Mouse (Mus musculus) spleen, adult 12 weeks (tissue): Measurements from ENCODE around the gene 1700020L24Rik.

Source experiments
- DNase-seq: peaks from one replicate; pipeline ENCODE4 v3.0.0; 2022; ENCODE audit warnings: low spot score

1700020L24Rik gene

DNA sequence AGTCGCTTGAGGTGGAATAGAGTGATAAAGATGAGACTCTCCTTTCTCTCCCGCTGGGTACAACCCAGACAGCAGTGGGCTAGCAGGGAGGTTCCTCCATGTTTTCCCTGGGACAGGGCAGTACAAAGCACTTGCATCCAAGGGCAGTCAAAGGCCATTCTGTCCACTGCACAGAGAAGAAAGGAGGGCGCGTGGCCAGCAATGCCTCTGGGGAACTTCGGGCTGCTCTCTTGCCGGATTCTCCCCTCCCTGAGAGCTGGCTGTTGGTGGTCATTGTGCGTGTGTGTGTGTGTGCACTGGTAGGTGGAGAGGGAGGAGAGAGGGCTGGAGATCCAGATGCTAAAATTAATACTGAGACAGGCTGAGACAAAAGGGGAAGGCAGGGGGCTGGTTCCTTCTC, 3.8 kb downstream of the 1700020L24Rik start:
- DNase-seq: no peak

DNA sequence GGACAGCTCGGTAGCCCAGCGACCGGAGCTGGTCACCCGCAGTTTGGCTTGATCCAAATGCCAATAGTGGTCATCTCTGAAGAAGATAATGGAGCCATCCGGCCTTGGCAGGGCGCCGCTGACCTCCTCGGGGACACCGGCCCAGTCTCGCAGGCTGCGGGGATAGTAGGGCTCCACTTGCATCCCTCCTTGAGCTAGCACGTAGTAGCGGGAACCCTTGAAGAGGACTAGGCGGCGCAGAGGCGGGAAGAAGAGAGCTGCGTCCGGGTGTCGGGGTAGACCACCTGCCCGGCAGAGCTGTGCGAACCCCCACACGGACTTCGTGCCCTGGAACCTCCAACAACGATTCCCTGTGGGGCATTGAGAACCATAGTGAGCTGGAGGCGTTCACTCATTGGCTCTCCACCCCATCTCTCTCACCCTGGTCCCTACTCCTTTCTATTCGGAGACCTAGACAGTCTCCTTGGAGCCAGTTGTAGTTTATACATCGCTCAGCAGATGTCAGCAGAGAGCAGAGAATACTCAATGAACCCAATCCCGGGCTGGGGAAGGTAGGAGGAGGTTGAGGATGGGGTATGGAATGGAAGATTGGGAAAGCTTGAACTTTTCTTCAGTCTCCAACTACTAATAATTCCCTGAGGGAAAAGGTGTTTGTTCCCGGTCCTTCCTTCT, 5.3 kb downstream of the 1700020L24Rik start:
- DNase-seq: no peak

DNA sequence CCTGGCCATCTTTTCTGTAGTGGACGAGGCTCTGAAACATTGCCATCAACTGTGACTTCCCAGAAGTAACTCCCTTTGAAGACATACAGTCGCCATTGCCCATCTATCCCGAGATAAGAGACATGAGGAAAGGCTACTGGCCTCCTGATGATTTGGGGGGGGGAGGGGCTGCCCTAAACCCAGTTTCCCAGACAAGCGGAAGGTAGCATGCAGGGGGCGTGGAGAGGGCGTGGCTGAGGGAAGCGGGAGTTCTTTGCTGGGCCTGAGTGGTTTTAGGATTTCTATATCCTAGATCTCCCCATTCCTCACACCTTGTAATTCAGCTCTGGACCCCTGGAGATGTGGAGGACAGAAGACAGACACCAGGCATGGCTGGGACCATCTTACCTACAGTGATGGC, 6.3 kb downstream of the 1700020L24Rik start:
- no peak for DNase-seq

DNA sequence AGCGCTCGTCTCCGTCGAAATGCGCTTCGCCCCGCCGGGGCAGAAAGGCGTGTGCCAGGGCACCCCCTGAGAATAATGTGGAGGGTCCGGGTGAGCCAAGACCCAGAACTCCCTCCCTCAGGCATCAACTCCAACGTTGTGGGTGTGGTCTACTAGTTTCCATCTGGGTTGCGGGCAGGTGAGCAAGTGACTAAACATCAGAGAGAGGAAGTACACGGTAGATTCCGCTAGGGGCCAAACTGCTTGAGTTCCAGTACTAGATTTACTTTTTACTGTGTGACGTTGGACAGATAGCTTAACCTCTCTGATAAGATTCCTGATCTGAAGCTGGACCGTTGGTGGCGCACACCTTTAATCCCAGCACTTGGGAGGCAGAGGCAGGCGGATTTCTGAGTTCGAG, 7.5 kb downstream of the 1700020L24Rik start:
- DNase-seq: no peak

DNA sequence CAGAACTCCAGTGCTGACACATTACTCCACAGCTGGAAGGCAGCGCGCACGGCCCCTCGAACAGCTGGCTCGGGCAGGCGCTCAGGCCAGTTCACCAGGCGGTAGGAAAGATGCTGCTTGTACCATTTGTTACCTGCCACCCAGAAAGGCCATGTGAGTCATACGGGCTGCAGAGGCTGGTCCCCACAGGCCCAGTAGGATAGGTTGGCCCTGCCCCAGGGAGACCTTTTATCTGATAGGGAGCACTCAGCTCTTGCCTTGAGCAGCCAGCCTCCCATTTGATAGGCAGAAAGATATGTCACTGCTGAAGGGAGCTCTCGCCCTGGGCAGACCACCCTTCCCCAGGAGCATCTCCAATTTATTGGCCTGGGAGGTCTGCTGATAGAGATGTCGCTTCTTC, 10.1 kb downstream of the 1700020L24Rik start:
- no peak for DNase-seq

DNA sequence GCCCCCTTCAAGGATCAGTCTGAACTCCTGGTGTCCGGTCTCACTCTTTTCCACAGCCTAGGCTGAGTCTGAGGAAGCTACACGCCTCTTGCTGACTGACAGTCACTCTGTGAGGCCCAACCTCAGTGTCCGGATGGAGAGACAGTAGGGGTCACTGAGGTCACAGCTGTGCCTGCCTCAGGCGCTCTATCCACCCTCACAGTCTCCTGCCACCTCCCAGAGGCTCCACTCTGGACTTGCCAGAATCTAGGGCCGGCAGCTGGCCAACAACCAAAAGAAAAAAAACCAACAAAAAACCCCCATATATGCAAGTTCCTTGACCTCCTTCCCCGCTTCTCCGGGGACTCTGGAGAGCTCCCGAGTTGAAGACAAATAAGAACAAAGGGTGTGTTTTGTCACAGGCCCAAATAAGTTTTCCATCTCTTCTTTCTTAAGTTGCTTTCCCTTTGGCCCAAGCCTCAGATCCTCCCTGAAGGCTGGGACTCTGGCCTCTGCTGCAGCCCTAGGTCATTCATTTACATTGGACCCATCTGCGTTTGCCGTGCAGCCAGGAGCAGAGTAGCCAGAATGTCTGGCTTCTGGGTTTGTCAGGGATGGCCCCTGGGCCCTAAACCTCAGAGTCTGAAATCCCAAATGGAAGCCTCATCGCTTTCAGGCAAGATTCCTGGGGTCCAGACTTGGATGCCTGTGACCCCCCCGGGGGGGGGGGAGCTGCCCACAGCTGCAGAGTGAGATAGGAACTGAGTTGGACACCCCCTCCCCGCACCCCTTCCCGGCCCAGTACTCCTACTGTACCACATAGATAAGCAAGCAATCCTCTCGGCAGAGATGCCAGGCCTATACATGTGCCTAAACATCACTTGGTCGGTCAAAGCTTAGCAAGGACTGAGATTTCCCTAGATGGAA, 10.8 kb downstream of the 1700020L24Rik start:
- no peak for DNase-seq

DNA sequence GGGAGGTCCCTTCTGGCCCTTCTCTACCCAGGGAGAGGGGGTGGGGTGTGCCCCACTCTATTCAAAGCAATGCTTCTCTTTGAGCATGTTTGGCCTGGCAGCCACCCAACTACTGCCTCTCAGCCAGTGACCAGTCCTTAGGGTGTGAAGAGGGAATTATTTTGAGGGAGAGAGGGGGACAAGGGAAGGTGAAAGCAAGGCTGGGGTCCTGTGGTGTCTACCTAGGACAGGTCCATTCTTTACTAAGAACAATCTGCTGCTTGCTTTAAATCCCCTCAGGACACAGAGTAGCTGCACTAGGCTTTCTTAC, 11.4 kb downstream of the 1700020L24Rik start:
- no peak for DNase-seq

DNA sequence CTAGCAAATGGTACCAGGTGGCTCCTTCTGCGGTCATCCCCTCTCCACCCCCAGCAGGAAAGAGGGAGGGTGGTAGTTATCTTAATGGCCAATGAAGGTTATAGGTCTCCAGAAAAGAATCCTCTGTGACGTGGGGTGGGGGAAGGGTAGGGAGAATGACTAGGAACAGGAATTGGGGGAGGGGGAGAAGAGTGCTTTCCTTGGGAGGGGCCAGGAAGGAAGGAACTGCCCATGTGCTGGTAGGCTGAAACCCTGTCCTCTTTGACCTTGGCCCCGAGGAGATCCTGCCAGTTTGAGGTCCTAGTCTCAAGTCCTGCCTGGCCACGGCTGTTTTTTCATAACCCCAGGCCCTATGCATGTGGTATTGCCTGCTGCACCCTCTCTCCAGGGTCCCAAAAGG, 11.8 kb downstream of the 1700020L24Rik start:
- DNase-seq: no peak

DNA sequence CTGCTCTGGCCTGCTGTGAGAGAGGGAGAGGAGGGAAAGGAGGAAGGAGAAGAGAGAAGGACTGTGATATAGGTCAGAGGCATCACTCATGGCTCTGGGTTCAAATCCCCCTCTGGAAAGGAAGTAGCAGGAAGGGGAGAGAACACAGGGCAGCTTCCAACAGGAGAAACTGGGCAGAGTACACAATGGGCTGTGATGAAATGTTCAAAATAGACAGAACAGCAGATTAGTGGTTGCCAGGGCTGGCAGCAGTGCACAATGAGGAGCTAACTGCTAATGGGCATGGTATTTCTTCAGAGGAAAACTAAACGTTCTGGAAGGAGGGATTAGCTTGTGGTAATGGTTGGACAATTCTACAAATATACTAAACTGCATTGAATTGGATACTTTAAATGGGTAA, 13.1 kb downstream of the 1700020L24Rik start:
- DNase-seq: no peak

DNA sequence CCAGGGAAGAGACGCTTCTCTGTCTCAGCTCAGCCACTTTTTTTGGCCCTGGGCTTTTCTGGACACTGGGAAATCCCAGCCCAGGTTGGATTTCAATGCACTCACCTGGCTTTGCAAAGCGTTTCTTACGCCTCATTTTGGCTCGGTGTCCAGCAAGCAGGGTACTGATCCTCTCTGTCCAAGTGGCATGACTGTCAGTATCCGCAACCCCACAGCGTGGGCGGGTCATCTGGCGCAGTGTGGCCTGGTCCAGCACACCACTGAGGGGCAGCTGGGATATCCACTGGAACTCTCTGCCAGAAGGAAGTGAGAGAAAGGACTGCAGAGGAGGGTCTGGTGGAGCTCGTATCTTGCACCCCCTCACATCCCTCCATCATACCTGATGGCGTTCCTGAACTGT, 13.8 kb downstream of the 1700020L24Rik start:
- DNase-seq: no peak

DNA sequence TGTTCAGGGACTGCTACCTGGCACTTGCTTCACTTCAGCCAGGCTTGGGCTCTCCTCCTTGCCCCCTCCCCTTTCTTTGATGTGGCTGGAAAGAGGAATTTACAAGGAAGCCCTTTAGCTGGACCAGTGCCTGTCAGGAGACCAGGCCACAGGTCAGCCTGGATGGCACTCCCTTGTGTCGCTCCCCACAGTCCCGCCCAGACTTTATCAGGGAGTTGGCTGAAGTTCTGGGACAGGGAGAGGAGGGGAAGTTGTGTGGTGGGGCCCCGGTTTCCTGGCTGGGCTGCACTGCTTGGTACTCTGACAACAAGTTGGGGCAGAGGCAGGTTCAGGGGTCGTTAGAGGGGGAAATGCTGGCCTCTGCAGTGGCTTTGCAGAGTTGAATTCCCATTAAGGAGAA, 17.1 kb downstream of the 1700020L24Rik start:
- DNase-seq: no peak

DNA sequence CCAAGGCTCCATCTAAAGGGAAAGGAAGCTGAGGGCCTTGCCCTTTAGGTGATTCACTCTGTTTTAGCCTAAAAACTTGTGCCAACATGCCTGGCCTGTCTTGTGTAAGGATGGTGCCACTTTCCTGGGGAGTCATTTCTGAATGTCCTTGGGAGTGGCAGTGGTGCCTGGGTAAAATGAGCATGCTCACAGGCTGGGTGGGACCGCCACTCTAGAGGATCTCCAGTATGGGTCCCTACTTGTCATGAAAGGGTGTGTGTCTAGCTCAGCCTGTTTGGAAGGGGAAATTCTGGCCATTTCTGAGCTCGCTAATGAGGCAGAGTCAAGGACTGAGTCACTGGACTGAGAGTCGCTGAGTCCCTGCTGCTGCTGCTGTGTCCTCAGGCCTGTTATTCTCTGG, 18.1 kb downstream of the 1700020L24Rik start:
- no peak for DNase-seq

DNA sequence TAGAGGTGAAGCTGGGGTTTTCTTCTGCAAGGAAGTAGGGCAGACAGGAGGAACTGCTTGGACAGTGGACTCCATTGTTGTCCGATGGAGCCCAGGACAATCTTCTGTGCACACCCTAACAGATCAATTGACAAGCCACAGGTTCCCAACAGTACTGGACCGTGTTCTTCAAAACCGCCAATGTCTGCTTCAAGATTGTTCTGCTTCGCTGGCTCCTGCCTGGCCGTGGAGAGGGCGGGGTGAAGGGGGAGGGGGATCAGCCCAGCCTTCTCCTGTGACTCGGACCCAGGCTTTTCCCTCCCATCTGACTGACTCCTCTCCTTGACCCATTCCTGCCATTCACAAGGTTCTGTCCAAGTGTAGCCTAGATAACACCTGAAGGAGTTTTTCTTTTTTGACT, 19.8 kb downstream of the 1700020L24Rik start:
- DNase-seq: no peak

DNA sequence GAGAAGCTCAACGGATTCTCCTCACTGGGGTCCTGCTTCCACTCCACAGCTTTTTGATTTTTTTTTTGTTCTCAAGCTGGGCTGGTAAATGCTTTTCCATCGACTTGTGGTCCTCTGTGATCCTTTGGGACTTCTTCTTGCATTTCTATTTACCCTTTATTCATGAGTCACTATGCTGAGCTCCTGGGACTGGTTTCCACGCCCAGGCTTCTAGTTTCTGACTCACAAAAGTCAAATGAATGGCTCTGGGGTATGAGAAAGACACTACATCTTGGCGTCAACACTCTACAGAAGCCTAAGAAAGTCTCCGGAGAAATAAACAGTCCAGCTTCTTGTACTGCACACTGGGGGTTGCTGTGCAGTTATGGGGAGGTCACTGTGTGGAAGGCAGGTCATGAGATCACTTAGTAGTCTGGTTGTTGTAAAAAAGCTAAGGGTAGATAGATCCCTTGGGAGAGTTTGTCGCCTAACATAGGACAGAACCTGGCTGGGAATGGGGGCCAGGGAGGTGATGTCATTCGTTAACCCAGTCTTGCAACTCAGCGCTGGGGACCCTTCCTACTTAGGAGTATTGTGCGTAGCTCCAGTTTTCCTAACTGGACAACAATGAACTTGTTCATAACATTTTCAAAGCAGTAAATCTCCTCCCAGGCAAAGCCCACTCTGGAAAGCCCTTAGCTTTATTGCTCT, 20.6 kb downstream of the 1700020L24Rik start:
- DNase-seq: no peak

DNA sequence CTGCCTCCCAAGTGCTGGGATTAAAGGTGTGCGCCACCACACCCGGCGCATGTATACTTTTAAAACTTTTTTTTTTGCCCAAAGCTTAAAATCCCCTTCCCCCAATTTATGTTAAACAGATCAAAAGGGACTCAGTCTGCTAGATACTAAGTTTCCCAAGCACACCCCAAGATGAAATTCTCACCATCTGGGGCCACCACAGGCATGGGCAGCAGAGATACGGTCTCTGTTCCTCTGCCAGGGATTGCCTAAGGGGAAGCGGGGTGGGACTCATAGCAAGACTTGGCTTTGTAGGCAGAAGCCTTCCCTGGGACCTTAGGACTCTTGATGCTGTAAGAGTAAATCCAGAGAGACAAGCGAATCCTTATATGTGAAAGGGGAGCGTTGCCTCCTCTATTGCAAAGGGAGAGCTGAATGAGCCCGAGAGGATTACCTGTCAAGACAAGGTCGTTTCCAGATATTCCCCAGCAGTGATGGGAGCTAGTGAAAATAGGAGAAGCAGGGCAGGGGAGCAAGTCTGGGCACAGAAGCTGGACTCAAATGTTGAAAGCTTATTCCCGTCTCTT, 24.1 kb downstream of the 1700020L24Rik start:
- no peak for DNase-seq

DNA sequence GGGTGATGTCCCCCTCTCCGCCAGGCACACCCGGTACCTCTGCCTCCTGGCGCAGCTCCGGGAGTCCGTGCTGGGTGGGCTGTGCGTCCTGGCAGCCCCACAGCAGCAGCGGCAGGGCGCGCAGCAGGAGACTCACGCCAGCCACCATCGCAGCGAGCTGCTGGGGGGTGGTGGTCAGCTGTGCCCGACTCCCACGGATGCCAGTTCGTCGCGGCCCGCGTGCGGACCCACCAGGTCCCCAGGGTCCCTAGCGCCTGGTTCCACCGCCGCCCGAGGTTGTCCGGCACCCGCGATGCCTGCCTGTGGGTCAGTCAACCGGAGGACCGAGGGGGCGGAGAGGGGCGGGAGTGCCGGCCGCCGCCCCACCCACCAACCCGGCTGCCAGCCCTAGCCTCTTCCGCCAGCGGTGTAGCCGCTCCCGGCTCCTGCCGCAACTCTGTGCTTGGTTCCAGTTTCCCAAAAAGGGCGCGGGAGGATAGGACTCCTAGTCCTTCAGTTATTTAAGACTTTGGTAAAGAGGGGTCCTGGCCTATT, 25.3 kb downstream of the 1700020L24Rik start, which contains the start of gene Mmp28:
Mmp28 (minus strand) TSS at position 361 of the 534 bp plus-strand sequence.
- no peak for DNase-seq

DNA sequence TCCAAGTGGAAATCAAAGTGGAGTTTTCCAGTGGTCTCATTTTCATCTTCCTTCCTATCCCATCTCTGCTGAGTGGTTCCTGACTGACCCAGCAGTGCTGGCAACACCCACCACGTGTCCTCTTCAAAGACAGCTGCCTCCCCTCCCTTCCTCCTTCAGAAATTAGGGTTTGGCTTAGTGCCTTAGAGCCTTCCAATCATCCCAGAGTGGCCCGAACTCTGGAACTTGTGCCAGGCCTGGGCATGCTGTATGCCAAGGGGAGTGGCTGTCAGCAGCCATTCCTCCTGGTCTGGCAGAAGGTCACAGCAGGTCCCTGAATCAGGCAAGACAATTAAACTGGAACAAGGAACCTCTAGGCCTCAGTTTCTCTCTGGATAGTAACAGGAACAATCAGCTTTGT, 28.5 kb downstream of the 1700020L24Rik start:
- no peak for DNase-seq

DNA sequence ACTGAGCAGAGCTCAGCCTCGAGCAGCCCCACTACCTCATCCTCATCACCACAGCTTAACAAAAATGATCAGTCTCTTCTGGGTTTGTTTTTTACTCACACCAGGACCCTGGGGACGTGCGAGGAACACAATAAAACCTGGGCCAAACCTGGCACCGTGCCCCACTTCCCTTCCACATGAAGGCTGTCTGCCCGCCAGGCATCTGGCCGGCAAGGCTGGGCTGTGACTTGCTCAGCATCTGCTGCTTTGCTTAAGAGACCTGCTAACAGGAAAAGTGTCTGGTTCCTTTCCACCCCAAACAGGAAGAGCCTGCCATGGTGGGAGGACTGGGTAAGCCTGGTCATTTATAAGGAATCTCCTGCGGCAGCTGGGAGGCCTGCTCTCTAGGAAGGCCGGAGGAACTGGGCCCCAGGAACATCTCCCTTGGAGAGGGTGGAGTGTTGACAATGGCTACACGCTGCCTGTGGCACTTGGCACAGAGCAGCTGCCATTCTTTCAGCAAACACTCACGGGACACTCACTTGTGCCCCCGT, 29.7 kb downstream of the 1700020L24Rik start:
- no peak for DNase-seq

DNA sequence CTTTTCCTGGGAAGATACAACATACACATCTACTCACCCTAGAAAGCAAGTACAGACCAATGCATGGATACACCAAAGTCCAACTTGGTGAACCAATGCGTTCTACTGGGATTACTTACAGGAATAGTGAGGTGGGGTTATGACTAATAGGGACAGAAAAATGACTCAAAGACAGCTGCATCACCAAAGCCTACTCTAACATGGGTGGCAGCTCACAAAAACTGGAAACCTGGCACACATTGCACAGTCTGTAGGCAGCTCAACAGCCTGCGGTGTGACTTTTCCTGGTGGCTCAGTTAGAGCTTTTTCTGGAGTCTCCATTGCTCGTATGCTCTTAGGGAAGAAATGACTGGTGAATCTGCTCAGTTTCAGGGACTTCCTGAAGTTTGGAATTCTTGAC, 31.3 kb downstream of the 1700020L24Rik start:
- DNase-seq: no peak

DNA sequence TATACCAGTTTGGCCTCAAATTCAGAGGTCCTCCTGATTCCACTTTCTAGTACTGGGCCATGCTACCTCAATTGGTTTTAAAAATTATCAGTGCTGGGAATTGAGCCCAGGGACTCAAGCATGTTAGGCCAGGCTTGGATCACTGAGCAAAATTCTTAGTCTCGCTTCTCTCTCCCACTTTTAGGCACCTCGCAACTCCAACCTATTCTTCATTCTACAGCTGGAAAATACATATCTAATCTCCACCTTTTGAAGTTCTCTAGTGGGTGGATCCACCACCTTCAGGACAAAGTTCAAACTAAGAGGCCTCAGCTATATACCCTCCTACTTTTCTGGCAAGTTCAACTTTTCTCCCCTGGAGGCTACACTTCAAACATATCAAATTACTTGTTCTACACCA, 34.3 kb downstream of the 1700020L24Rik start:
- DNase-seq: no peak

DNA sequence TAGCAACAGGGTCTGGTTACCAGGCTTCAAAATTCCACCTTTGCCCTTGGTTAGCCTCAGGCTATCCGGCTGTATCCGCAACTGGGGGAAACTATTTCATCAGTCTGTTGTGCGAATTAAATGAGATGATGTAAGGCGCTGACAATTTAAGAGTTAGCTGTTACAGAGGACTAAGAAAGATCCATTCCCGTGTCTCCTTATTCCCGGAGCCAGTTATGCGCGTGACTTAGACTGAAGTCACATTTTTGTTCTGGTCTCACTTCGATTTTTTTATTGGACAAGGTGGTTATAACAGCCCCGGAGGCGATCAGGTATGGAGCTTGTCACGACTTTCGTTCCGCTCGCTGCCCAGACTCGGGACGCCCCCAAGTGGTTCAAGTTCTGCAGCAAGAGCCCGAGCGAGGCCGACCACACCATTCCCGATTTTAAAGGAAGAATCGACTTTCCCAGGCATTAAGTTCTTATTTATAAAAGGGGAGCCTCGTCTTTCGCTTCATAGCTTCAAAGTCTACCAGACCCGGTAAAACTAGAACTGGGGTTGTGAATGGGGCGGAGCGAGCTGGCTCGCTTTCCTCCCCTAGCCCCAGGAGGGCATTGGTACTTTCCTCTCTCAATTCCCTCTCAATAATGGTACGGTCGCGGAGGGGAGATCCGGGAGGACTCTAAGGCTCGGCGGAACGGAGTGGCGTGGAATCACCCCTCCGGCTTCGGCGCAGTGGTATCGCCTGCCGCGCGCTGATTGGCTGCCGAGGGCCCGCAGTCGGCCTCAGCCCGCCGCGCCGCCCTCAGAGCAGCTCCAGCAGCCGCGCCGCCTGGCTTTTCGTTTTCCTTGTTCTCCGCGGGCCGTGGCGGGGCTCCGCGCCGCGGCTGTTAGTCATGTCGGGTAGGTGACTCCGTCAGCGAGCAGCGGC, 35.1 kb downstream of the 1700020L24Rik start, which contains the start of gene Taf15:
Taf15 (plus strand) TSS at position 763 of the 911 bp plus-strand sequence.
- peak; percentile 98 for DNase-seq
